Mouse (Mus musculus) layer of hippocampus, postnatal 25 days (tissue): ENCODE results near the gene Parp4. TPM values are rescaled to one million over a fixed set of nuclear protein-coding genes. Genes with fewer than 3 reads are reported as not detected.

ENCODE experiments used
- total RNA-seq, 2 experiments: library from RNA; stranded (reverse); gene quantifications; 2 replicates each; pipeline ENCODE4 v1.2.3; 2021

Gene Parp4
- total RNA-seq, 2 experiments from 2014 or later, result 3.7 to 5.0 TPM

Other genes with a start within 250 kb of the Parp4 start
- not detected for gene Atp12a, start 210.6 kb upstream of the Parp4 start, total RNA-seq
- gene Rnf17, start 173.0 kb upstream of the Parp4 start, total RNA-seq, result under 1 TPM; 0.62 to 0.94 TPM
- 1 to 10 TPM; 2.2 to 3.8 TPM for gene Cenpj, start 194 bp upstream of the Parp4 start, total RNA-seq
- gene Mphosph8, start 92.6 kb downstream of the Parp4 start, total RNA-seq, result 10 to 100 TPM; 48.6 to 49.8 TPM
- gene Pspc1, start 202.7 kb downstream of the Parp4 start, total RNA-seq, result 10 to 100 TPM; 51.2 to 55.6 TPM
- 10 to 100 TPM; 24.9 to 29.2 TPM for gene Zmym5, start 236.1 kb downstream of the Parp4 start, total RNA-seq